ENCODE assay signal across 8 mouse cellular contexts in the genomic region with DNA sequence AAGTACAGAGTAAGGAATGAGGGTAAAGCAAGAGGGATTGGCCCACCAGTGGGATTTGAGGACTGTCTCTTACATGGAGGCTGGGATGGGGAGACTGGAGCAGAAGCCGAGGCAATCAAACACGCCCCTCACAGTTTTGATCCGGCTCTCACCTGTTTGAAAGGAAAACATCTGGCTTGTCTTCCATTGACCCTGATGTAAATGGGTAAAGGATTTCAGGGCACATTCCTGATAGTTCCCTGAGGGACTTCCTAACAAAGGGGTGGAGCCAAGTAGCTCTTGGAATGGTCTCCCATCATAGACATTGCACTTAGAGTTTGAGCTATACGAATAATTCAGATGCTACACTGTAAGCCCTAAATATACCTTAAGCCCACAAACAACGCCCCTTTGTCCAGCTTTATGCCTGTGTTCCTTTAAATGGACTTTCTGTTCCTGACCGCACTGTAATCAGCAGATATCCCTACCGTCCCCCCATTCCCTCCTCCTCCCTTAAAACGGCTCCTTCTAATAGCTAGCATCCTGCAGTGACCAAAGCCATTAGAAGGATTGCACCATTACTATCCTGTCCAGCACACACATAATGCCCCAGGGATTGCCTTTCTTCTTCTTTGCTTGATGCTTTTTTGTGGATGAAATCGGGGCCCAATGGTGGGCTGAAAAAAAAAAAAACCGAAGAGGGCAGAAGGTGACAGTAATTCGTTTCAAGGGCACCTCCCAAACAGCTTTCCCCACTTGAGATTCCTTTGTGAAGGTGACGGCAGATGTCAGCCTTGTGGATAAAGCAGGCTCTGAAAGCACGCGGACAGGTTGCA. TPM values are rescaled to one million over a fixed set of nuclear protein-coding genes. Genes with fewer than 3 reads are reported as not detected.
DNase-seq lines count a peak whose midpoint lies in the region; ATAC-seq lines count a peak whose summit lies in the region.

No protein-coding gene starts in this region.

- no peaks in the 10 kb centered on the region for H3K9me3 ChIP-seq in lung, embryonic 15.5 days
- H3K9me3 ChIP-seq in embryonic facial prominence, embryonic 15.5 days (replicated peaks) = no peaks in the 10 kb centered on the region
- no peaks in the 10 kb centered on the region for H3K9me3 ChIP-seq in hindbrain, embryonic 16.5 days (ENCODE audit: control insufficient read depth, low read length)
- no peaks in the 10 kb centered on the region for H3K9me3 ChIP-seq in neural tube, embryonic 14.5 days (ENCODE audit: control insufficient read depth, low read length)

- peak overlapping the region; percentile 43 for H3K4me2 ChIP-seq in lung, embryonic 15.5 days
- peak overlapping the region; percentile 23 for H3K4me2 ChIP-seq in embryonic facial prominence, embryonic 15.5 days (replicated peaks)
- H3K4me2 ChIP-seq in hindbrain, embryonic 16.5 days (ENCODE audit: low read length) = peak overlapping the region; percentile 44
- H3K4me2 ChIP-seq in neural tube, embryonic 14.5 days (ENCODE audit: low read depth, low read length) = peak overlapping the region; percentile 22

- DNase-seq in lung, postnatal 14 days = no peak
- no peak for DNase-seq in urinary bladder, adult 18-20 months (ENCODE audit: low spot score in 2 of 2)
- DNase-seq in adrenal gland, postnatal 36 days = no peak
- no peak for DNase-seq in layer of hippocampus, adult 9-10 months (ENCODE audit: low spot score)

- H3K36me3 ChIP-seq in lung, embryonic 15.5 days = no peaks in the 10 kb centered on the region
- no peaks in the 10 kb centered on the region for H3K36me3 ChIP-seq in embryonic facial prominence, embryonic 15.5 days
- no peaks in the 10 kb centered on the region for H3K36me3 ChIP-seq in hindbrain, embryonic 16.5 days (ENCODE audit: control insufficient read depth, insufficient read depth, low read length)
- H3K36me3 ChIP-seq in neural tube, embryonic 14.5 days (ENCODE audit: control insufficient read depth, insufficient read depth, low read length) = no peaks in the 10 kb centered on the region

- WGBS in lung, embryonic 15.5 days = 32% methylated on average over 14 of the region's 14 CpGs
- WGBS in embryonic facial prominence, embryonic 15.5 days = 40% methylated on average over 14 of the region's 14 CpGs
- WGBS in hindbrain, embryonic 16.5 days = 37% methylated on average over 14 of the region's 14 CpGs
- WGBS in neural tube, embryonic 14.5 days = 32% methylated on average over 14 of the region's 14 CpGs

- H3K27me3 ChIP-seq in lung, embryonic 15.5 days = no peaks in the 10 kb centered on the region
- H3K27me3 ChIP-seq in embryonic facial prominence, embryonic 15.5 days = no peaks in the 10 kb centered on the region
- H3K27me3 ChIP-seq in hindbrain, embryonic 16.5 days (replicated peaks; ENCODE audit: control insufficient read depth, insufficient read depth, low read length) = no peaks in the 10 kb centered on the region
- H3K27me3 ChIP-seq in neural tube, embryonic 14.5 days (ENCODE audit: control insufficient read depth, insufficient read depth, low read length) = no peaks in the 10 kb centered on the region

- no peak for ATAC-seq in lung, embryonic 15.5 days (ENCODE audit: borderline replicate concordance, extremely low read depth, low FRiP score, low TSS enrichment)
- no peak for ATAC-seq in embryonic facial prominence, embryonic 15.5 days (ENCODE audit: insufficient number of reproducible peaks, low FRiP score, low TSS enrichment, low read depth)
- no peak for ATAC-seq in hindbrain, embryonic 16.5 days
- ATAC-seq in neural tube, embryonic 14.5 days (ENCODE audit: low read depth) = no peak

- H3K4me1 ChIP-seq in lung, embryonic 15.5 days = peaks cover 44% of the 10 kb centered on the region
- H3K4me1 ChIP-seq in embryonic facial prominence, embryonic 15.5 days = peaks cover 45% of the 10 kb centered on the region
- H3K4me1 ChIP-seq in hindbrain, embryonic 16.5 days (ENCODE audit: control insufficient read depth, insufficient read depth, low read depth, low read length) = peaks cover 28% of the 10 kb centered on the region
- H3K4me1 ChIP-seq in neural tube, embryonic 14.5 days (ENCODE audit: control insufficient read depth, insufficient read depth, low read length) = peaks cover 29% of the 10 kb centered on the region

- no peak overlapping the region for H3K4me3 ChIP-seq in lung, embryonic 15.5 days
- no peak overlapping the region for H3K4me3 ChIP-seq in embryonic facial prominence, embryonic 15.5 days (replicated peaks)
- H3K4me3 ChIP-seq in hindbrain, embryonic 16.5 days (ENCODE audit: low read length) = no peak overlapping the region
- no peak overlapping the region for H3K4me3 ChIP-seq in neural tube, embryonic 14.5 days (ENCODE audit: low read depth, low read length)

- H3K27ac ChIP-seq in lung, embryonic 15.5 days = 0 out of 2 replicates have a peak overlapping the region, but pooled peaks have one; percentile 22
- no peak overlapping the region for H3K27ac ChIP-seq in embryonic facial prominence, embryonic 15.5 days (replicated peaks)
- H3K27ac ChIP-seq in hindbrain, embryonic 16.5 days (ENCODE audit: low read depth, low read length) = peak overlapping the region; percentile 30
- peak overlapping the region; percentile 60 for H3K27ac ChIP-seq in neural tube, embryonic 14.5 days (ENCODE audit: low read depth, low read length)

- H3K9ac ChIP-seq in lung, embryonic 15.5 days = peak overlapping the region; percentile 27; the same call in 1 of the 2 replicates
- H3K9ac ChIP-seq in embryonic facial prominence, embryonic 15.5 days = no peak overlapping the region
- H3K9ac ChIP-seq in hindbrain, embryonic 16.5 days (ENCODE audit: low read depth, low read length) = peak overlapping the region; percentile 33
- no peak overlapping the region; the same call in 1 of the 2 replicates for H3K9ac ChIP-seq in neural tube, embryonic 14.5 days (replicated peaks; ENCODE audit: low read depth, low read length)

RNA-seq across cellular contexts. Expression of a gene that starts 36.3 kb away (rescaled TPM):
- polyA plus RNA-seq in lung, embryonic 15.5 days (2015; fragmentation: Nextera tagmentation; extraction: Ambion mirVana) = 0.92 and 1.5 TPM in 2 replicates
- 1.8 and 2.2 TPM in 2 replicates for polyA plus RNA-seq in embryonic facial prominence, embryonic 15.5 days (2015; fragmentation: Nextera tagmentation; extraction: Ambion mirVana)
- 6.4 and 6.5 TPM in 2 replicates for polyA plus RNA-seq in hindbrain, embryonic 16.5 days (2015; fragmentation: Nextera tagmentation; extraction: Ambion mirVana)
- polyA plus RNA-seq in neural tube, embryonic 14.5 days (2014; fragmentation: Nextera tagmentation; extraction: Ambion mirVana) = 1.9 and 2.1 TPM in 2 replicates
- total RNA-seq in adrenal gland, postnatal 36 days (2021) = 1 to 10 TPM; 3.8 to 9.1 TPM

Comparison
In these comparisons a context has a peak if more than half of its experiments do, and no peak if none do; other contexts are left out.
1. H3K9ac ChIP-seq: peak in lung, embryonic 15.5 days (single experiment) and hindbrain, embryonic 16.5 days (single experiment); none in embryonic facial prominence, embryonic 15.5 days (single experiment) and neural tube, embryonic 14.5 days (single experiment).
2. Peak in every context shown above with its lines, with median percentiles within 50 percentile points of each other: H3K4me2 ChIP-seq.